Mouse (Mus musculus) lung, postnatal 14 days (tissue): Measurements from ENCODE around the gene Bcorl1.

Experiments
- DNase-seq: peaks from one replicate; pipeline ENCODE4 v3.0.0; 2021

Bcorl1 gene

GRCm38 (mm10) chrX:48452231-48452890 is 111.2 kb downstream of the Bcorl1 start:
- DNase-seq = no peak

DNA sequence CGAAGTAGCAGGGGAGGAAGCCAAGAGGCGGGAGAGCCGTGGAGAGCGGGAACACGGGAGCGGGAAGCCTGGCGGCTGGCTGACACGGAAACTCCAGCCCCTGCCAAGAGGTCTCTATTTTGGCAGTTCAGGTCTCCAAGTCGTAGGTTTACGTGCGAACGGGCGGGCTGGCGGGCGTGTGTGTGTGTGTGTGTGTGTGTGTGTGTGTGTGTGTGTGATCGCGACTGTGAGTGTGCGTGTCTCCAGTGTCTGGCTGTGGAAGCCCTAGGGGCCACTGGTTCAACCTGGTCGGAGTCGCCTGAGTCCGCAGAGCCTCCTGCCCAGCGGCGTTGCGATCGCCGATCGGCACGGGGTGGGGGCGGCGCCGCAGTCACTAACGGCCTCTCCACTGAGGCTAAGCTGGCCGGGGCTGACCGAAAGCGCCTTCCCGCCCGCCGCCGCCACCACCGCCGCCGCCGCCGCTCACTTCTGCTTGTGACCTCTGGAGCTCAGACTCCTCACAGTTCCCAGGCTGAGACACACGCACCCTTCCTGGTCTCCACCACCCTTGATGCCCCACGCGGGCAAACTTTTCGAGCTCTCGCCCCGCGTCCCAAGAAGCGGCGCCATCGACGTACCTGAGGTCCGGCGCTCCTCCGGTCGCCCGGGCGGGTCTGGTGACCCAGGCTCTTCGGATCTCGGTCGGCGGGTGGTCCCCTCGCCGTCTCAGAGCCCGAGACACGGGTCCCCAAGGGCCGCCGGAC is 111.9 kb downstream of the Bcorl1 start:
- DNase-seq = peak; percentile 19

GRCm38 (mm10) chrX:48453736-48454494 is 112.8 kb downstream of the Bcorl1 start:
- DNase-seq = peak; percentile 75

DNA sequence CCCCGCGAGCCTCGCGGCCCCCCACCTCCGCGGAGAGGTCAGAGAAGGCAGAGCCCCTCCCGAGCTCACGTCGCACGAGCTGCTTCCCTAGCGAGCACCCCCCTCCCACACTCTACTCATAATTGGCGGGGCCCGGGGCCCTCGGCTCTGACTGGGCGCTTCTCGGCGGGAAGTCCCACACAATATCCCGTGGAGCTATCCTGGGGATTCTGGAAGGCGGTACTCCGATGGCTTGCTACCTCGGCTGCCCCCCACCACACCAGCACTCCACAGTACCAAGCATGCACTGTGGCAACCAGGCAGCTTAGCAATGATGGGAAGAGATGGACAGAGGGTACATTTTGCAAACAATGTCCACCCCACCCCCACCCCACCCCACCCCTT is 113.3 kb downstream of the Bcorl1 start:
- DNase-seq = peak; percentile 11

GRCm38 (mm10) chrX:48455018-48455417 is 113.9 kb downstream of the Bcorl1 start:
- DNase-seq = no peak

- no peak for DNase-seq
These were observed 115.8 kb downstream of the Bcorl1 start for GRCm38 (mm10) chrX:48456956-48457355.
